Mouse (Mus musculus) cerebellum, adult 2 months (tissue): ENCODE measurements around the gene Clgn. TPM values are rescaled to one million over a fixed set of nuclear protein-coding genes. Genes with fewer than 3 reads are reported as not detected.
A peak's percentile ranks its signal among the peaks of the same experiment; 100 is the strongest.

Source experiments
- DNase-seq, 2 experiments: peaks; one replicate each; pipeline ENCODE4 v3.0.0; 2021
- H3K27ac ChIP-seq: fragments of 200-500 bp; 2 replicates; pipeline ENCODE4 v1.5.1; 2012; ENCODE audit warnings: low read length, control low read depth, inconsistent platforms; ENCODE audit not compliant: insufficient read depth
- H3K27me3 ChIP-seq: fragments of 200-500 bp; 2 replicates; pipeline ENCODE4 v1.6.1; 2012; ENCODE audit warnings: inconsistent platforms, mild to moderate bottlenecking, low read length, moderate library complexity; ENCODE audit not compliant: control insufficient read depth, insufficient read depth
- H3K4me1 ChIP-seq: fragments of 200-500 bp; 2 replicates; pipeline ENCODE4 v1.6.1; 2011; ENCODE audit warnings: low read length; ENCODE audit not compliant: control insufficient read depth, insufficient read depth
- H3K4me3 ChIP-seq: fragments of 200-500 bp; replicated peaks from 2 replicates; pipeline ENCODE3; 2011; ENCODE audit warnings: mild to moderate bottlenecking, low read depth, low read length, control low read depth; ENCODE audit not compliant: insufficient read depth
- CTCF ChIP-seq: fragments of 200-500 bp; IDR thresholded peaks from 2 replicates; pipeline ENCODE4 v1.5.1; 2011; ENCODE audit warnings: low read depth, mild to moderate bottlenecking, control low read depth, low read length, moderate library complexity, borderline replicate concordance; ENCODE audit not compliant: insufficient read depth
- POLR2A ChIP-seq: fragments of 200-500 bp; IDR thresholded peaks from 2 replicates; pipeline ENCODE4 v1.6.1; 2011; ENCODE audit warnings: low read length, control low read depth, borderline replicate concordance; ENCODE audit not compliant: insufficient read depth
- WGBS: fragments of 180-500 bp; shearing (Covaris S2); methylation state at CpG from one replicate; pipeline ENCODE4 v1.1.7; 2018; 5-methylcytosine and 5-hydroxymethylcytosine counted together
- polyA plus RNA-seq: library from polyadenylated mRNA; depleted of rRNA; stranded (reverse); fragments of >200 nt; gene quantifications from 2 replicates; pipeline ENCODE4 v1.2.3, GENCODE M21; 2012; rRNA removed

The Clgn gene
- 12.2 and 14.5 TPM in 2 replicates for polyA plus RNA-seq

DNA sequence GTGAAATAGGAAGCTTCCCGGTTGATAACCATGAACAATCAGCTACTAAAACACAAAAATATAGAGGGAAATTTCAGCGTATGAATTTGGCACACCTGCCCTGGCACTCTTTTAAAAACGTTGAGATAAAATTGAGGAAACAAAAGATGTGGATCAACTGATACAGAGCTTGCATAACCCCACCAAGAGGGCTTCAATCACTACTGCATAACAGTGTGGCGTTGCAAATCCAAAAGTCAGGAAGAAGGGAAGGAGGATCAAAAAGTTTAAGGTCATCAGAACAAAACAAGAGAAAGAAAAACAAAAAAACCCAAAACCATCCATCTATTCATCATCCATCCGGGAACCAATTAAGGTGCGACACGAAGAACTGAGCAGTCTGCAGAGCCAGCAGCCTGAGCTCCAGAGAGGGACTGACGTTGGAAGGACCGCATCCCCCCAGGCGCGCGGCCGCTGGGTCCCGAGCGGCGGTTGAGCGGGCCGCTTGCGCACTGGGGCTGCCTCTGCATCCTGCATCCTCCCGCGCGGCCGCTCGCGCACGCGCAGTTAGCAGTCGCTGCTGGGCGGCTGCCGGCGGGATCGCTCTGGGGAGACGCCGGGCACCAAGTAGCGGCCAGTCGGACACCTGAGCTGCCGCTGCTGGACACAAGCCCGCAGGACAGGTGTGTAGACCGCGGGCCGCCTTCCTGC is at the start of gene Clgn:
Gene Clgn (plus strand): TSS at position 552 of the 690 bp plus-strand sequence.
- no peak within 1 kb of the TSS for H3K27ac ChIP-seq
- TF ChIP-seq POLR2A (peak; percentile 50; the same call in 1 of the 2 replicates), CTCF (no peak)
- WGBS: 3% methylated on average over 41 of the region's 41 CpGs

DNA sequence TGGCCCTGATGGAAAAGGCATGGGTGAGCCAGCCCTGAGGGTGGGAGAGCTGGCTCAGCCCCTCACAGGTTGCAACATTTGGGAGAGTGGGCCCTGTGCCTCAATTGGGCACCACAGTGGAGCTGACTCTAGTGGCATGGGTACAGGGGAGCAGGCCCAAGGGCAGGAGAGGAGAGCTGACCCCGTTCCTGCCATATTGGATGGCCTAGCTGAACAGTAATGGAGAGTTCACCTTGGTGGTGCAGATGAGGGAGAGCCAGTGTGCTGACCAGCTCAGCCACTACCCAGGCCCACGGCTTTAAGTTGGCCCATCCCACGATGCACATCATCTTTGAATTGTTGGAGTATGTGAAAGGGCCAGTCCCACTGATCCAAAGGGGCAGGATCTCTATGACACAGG is 47.6 kb upstream of the Clgn start:
- DNase-seq: no peak
- H3K27ac ChIP-seq: no peak overlapping the region
- no peak for TF ChIP-seq POLR2A
- no peak for TF ChIP-seq CTCF
- H3K4me3 ChIP-seq: no peak overlapping the region
- no peaks in the 10 kb centered on the region for H3K4me1 ChIP-seq
- WGBS: 86% methylated on average over 3 of the region's 3 CpGs
- H3K27me3 ChIP-seq: no peaks in the 10 kb centered on the region

More for the DNA sequence above, at the start of gene Clgn:
- H3K27me3 ChIP-seq: no peaks in the 10 kb centered on the region; the same call in 1 of the 2 replicates
- peak; percentile 87 for DNase-seq
- H3K4me1 ChIP-seq: no peaks in the 10 kb centered on the region
- H3K4me3 ChIP-seq: peak within 1 kb of the TSS; percentile 92

DNA sequence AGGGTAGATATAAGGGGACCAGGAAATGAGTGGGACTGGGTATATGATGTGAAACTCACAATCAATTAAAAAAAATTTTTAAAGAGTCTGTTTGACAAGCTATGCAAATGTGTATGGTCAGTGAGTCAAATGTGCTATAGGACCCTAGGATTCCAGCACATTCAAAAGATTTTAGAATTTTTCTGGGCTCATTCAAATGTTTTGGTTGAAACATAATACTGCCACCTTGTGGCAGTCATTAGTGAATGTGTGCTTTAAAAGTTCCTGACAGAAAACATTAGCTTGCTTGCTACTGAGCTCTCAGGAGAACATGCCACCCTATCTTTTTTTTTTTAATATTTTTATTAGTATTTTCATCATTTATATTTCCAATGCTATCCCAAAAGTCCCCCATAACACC is 47.0 kb upstream of the Clgn start:
- Histone ChIP-seq H3K27me3 (no peaks in the 10 kb centered on the region), H3K27ac (no peak overlapping the region), H3K4me3 (no peak overlapping the region), H3K4me1 (no peaks in the 10 kb centered on the region)
- TF ChIP-seq POLR2A (no peak), CTCF (peak; percentile 38; the same call in 1 of the 2 replicates)
- DNase-seq: peak in 1 of 2 experiments; percentile 20

DNA sequence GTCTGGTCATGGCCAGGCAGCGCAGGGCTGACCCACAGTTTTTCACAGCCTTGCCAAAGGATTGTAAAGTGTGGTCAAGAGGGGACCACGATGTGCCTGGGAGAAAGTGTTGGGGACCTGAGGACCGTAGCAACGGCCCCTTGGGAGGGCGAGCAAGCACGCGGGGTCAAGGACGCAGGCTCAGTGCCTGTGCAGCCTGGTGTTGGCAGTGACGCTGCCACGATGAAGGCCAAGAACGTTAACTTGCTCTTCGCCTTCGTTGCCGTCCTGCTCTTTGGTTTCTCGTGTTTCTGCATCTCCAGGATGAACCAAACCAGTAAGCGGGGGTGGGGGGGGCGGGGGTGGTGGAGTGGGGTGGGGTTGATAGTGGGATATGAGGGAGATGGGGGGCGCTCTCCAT is 41.4 kb upstream of the Clgn start, which contains the start of gene Mgat4d:
Gene Mgat4d (plus strand): TSS at position 209 of the 400 bp plus-strand sequence.
- TF ChIP-seq POLR2A (no peak), CTCF (no peak)
- Histone ChIP-seq H3K4me3 (no peak within 1 kb of the TSS), H3K27me3 (no peaks in the 10 kb centered on the region), H3K4me1 (no peaks in the 10 kb centered on the region), H3K27ac (no peak within 1 kb of the TSS)
- no peak for DNase-seq
- WGBS: 83% methylated on average over 18 of the region's 18 CpGs

DNA sequence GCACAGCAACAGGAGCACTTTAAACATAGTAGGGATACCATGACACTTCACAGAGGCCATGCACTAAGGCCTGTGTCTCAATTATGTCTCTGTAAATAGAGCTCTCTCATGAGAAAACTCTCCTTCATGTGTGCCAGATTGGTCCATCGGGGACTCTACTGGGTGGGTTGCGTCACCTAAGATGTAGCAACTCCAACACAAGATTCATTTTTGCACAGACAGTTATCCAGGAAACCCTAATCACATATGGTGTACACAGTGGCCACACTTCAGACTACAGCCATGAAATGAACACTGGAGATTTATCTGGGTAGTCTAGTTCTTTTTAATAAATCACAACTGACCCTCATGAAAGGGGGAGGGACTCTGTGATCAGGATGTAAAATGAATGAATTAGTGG is 38.4 kb upstream of the Clgn start:
- DNase-seq: no peak
- 94% methylated on average over 2 of the region's 2 CpGs for WGBS
- no peak overlapping the region for H3K4me3 ChIP-seq
- no peak overlapping the region for H3K27ac ChIP-seq
- no peaks in the 10 kb centered on the region for H3K4me1 ChIP-seq
- no peak for TF ChIP-seq CTCF
- TF ChIP-seq POLR2A: no peak
- no peaks in the 10 kb centered on the region for H3K27me3 ChIP-seq

DNA sequence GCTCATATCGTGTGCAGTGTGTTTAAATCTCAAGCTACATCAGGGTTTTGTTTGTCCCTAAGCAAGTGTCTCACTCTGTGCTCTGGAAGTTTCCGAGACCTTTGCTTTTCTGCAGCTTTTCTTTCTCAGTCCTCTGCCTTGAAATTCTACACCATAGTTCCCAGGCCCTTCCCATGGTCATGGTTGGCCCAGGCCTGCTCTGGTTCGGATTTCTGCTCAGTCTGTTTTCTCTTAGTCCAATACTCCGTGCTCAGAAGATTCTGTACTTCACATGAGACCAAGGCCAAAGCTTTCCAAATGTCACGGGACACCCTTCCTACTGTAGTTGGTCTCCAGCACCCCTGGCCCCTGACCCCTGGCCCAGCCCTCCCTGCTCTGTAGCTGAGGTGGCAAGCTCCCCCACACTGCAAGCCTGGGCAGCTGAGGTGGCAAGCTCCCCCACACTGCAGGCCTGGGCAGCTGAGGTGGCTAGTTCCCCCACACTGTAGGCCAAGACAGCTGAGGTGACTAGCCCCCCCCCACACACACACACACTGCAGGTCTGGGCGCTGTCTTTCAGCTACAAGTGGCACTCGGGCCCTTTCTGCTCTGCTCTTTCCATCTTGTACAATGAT is 26.4 kb upstream of the Clgn start:
- H3K4me3 ChIP-seq: no peak overlapping the region
- 78% methylated on average over 7 of the region's 7 CpGs for WGBS
- TF ChIP-seq POLR2A (no peak), CTCF (no peak)

DNA sequence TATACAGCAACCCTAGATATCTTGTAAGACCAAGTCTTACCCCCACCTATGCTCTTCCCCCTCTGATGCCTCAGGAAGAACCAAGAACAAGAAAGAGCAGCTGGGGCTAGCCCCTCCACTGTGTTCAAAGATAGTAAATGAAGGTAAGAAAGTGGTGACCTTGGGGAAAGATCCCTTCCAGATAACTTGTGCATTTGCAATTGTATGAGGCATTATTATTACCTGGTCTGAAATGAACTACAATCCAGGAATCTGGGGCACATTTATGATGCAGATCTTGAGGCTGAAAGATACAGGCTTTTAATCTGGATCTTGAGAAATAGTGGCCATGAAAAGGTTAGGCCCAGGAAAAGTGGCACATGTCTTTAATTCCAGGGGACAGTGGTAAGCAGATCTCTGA is 12.4 kb upstream of the Clgn start:
- no peaks in the 10 kb centered on the region for H3K27me3 ChIP-seq
- TF ChIP-seq CTCF: no peak
- TF ChIP-seq POLR2A: no peak
- no peak overlapping the region for H3K27ac ChIP-seq
- no peaks in the 10 kb centered on the region for H3K4me1 ChIP-seq
- no peak for DNase-seq
- H3K4me3 ChIP-seq: no peak overlapping the region

More for the DNA sequence above, 26.4 kb upstream of the Clgn start:
- Histone ChIP-seq H3K27me3 (no peaks in the 10 kb centered on the region), H3K4me1 (no peaks in the 10 kb centered on the region), H3K27ac (no peak overlapping the region)
- no peak for DNase-seq

DNA sequence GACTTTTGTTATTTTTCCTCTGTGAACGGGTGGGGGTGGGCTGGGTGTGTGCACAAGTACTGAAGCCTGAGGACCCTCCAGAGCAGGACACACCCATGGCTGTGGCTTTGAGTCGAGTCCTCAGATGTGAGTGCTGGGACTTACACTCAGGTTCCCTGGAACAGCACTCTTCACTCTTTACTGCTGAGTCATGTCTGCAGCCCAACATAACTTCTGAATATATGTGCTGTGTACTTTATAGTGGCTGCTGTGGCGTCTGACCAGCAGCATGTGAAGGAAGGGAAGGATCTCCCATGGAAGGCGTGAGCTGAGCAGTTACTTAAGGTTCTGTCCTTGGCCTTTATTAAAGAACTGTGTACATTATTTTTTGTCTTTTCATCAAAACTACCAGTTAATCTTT is 9.5 kb upstream of the Clgn start:
- Histone ChIP-seq H3K27ac (no peak overlapping the region), H3K27me3 (no peaks in the 10 kb centered on the region; the same call in 1 of the 2 replicates), H3K4me1 (no peaks in the 10 kb centered on the region), H3K4me3 (no peak overlapping the region)
- 69% methylated on average over 4 of the region's 4 CpGs for WGBS
- TF ChIP-seq POLR2A (no peak), CTCF (no peak)
- DNase-seq: no peak
